Mouse (Mus musculus): ENCODE data around the gene Tbcb.

Gene Tbcb

GRCm38 (mm10) chr7:30235625-30236024 is 3.6 kb upstream of the Tbcb start, which contains the start of gene Ovol3:
Gene Ovol3, minus strand, starts transcription at chr7:30235725.
- POLR2A ChIA-PET, result interaction anchor here in 3 of 4 experiments (0.5 to 6.2 kb wide), 10 partner anchors 9 to 330 kb away, joined by 3 to 73 read pairs (median 4); partner anchors contain the start of genes Thap8 (in 2 of the 3), Wdr62 (in 2 of the 3) and Zfp260 (in 1 of the 3)
- CTCF ChIA-PET, result interaction anchor here in 1 of 4 experiments (0.6 to 1.5 kb wide), 2 partner anchors 24 to 64 kb away, joined by 3 to 4 read pairs; no protein-coding TSS in a partner anchor

GRCm38 (mm10) chr7:30235091-30235490 is 3.0 kb upstream of the Tbcb start:
- ChIA-PET CTCF (interaction anchor here in 2 of 4 experiments (0.6 to 1.5 kb wide), 3 partner anchors 25 to 434 kb away, joined by 3 to 4 read pairs (median 3); no protein-coding TSS in a partner anchor), POLR2A (interaction anchor here in 3 of 4 experiments (0.5 to 6.2 kb wide), 10 partner anchors 7 to 329 kb away, joined by 3 to 73 read pairs (median 6); partner anchors contain the start of genes Thap8 (in 2 of the 3), Wdr62 (in 2 of the 3) and Zfp260 (in 1 of the 3))

- POLR2A ChIA-PET, result interaction anchor here (0.7 to 6.2 kb wide), 13 partner anchors 8 to 140 kb away, joined by 3 to 73 read pairs (median 3); partner anchors contain the start of genes Thap8 (in 2 of the 4), Wdr62 (in 2 of the 4) and Zfp260 (in 1 of the 4)
- CTCF ChIA-PET, result interaction anchor here in 2 of 4 experiments (1.1 to 1.5 kb wide), 3 partner anchors 18 to 65 kb away, joined by 3 to 8 read pairs (median 4); no protein-coding TSS in a partner anchor
Observed at GRCm38 (mm10) chr7:30234276-30234858, 2.3 kb upstream of the Tbcb start.

- CTCF ChIA-PET, result interaction anchor here (0.5 to 2.7 kb wide), 22 partner anchors 14 to 1201 kb away, joined by 3 to 11 read pairs (median 4); partner anchors contain the start of genes Capns1 (in 1 of the 4), Thap8 (in 1 of the 4) and Wdr62 (in 1 of the 4)
Observed at GRCm38 (mm10) chr7:30233387-30233786, 1.3 kb upstream of the Tbcb start.

GRCm38 (mm10) chr7:30232631-30233148 is 618 bp upstream of the Tbcb start:
- ChIA-PET CTCF (interaction anchor here (0.6 to 2.7 kb wide), 19 partner anchors 13 to 220 kb away, joined by 3 to 11 read pairs (median 4); partner anchors contain the start of genes Capns1 (in 1 of the 4), Thap8 (in 1 of the 4) and Wdr62 (in 1 of the 4)), POLR2A (interaction anchor here in 3 of 4 experiments (0.8 to 6.2 kb wide), 30 partner anchors 8 to 307 kb away, joined by 3 to 73 read pairs (median 4); partner anchors contain the start of genes Thap8 (in 3 of the 3), Wdr62 (in 3 of the 3), Cox7a1 (in 1 of the 3) and E130208F15Rik (in 1 of the 3))

More at GRCm38 (mm10) chr7:30233387-30233786, 1.3 kb upstream of the Tbcb start:
- POLR2A ChIA-PET, result interaction anchor here (0.5 to 6.2 kb wide), 24 partner anchors 9 to 724 kb away, joined by 3 to 73 read pairs (median 4); partner anchors contain the start of genes Thap8 (in 2 of the 4), Wdr62 (in 2 of the 4), Cox7a1 (in 1 of the 4) and E130208F15Rik (in 1 of the 4)

GRCm38 (mm10) chr7:30231328-30231668 is 774 bp downstream of the Tbcb start:
- ChIA-PET CTCF (interaction anchor here in 3 of 4 experiments (0.7 to 2.7 kb wide), 11 partner anchors 11 to 101 kb away, joined by 3 to 10 read pairs (median 6); partner anchors contain the start of genes Capns1 (in 1 of the 3) and Wdr62 (in 1 of the 3)), POLR2A (interaction anchor here (0.5 to 6.2 kb wide), 41 partner anchors 8 to 395 kb away, joined by 3 to 73 read pairs (median 4); partner anchors contain the start of genes Thap8 (in 3 of the 4), Wdr62 (in 3 of the 4), Alkbh6 (in 1 of the 4) and Capns1 (in 1 of the 4))

GRCm38 (mm10) chr7:30224206-30224605 is 7.9 kb downstream of the Tbcb start:
- CTCF ChIA-PET, result no interaction called here
- POLR2A ChIA-PET, result interaction anchor here in 2 of 4 experiments (1.5 to 1.9 kb wide), 2 partner anchors 30 to 56 kb away, joined by 5 read pairs; partner anchors contain the start of genes Thap8 (in 1 of the 2) and Wdr62 (in 1 of the 2)

GRCm38 (mm10) chr7:30222205-30222604 is 9.9 kb downstream of the Tbcb start:
- POLR2A ChIA-PET, result interaction anchor here in 2 of 4 experiments (0.6 to 2.0 kb wide), 5 partner anchors 9 to 193 kb away, joined by 3 to 7 read pairs (median 3); partner anchors contain the start of genes Capns1 (in 1 of the 2), Polr2i (in 1 of the 2), Tbcb (in 1 of the 2) and Wdr62 (in 1 of the 2)
- CTCF ChIA-PET, result interaction anchor here in 1 of 4 experiments (0.9 kb wide), 1 partner anchor 24 kb away, joined by 3 read pairs; the partner anchor contains the start of gene Capns1

GRCm38 (mm10) chr7:30221433-30221832 is 10.6 kb downstream of the Tbcb start:
- ChIA-PET POLR2A (interaction anchor here in 2 of 4 experiments (0.8 to 2.4 kb wide), 4 partner anchors 10 to 126 kb away, joined by 3 to 8 read pairs (median 6); partner anchors contain the start of genes Polr2i (in 2 of the 2), Tbcb (in 2 of the 2), Thap8 (in 1 of the 2) and Wdr62 (in 1 of the 2)), CTCF (interaction anchor here in 1 of 4 experiments (1.1 kb wide), 1 partner anchor 16 kb away, joined by 3 read pairs; no protein-coding TSS in a partner anchor)

GRCm38 (mm10) chr7:30220008-30220356 is 12.1 kb downstream of the Tbcb start:
- POLR2A ChIA-PET, result interaction anchor here (0.6 to 5.3 kb wide), 32 partner anchors 9 to 150 kb away, joined by 3 to 36 read pairs (median 5); partner anchors contain the start of genes Polr2i (in 4 of the 4), Tbcb (in 4 of the 4), Capns1 (in 3 of the 4) and Thap8 (in 3 of the 4)
- CTCF ChIA-PET, result interaction anchor here (0.5 to 3.8 kb wide), 15 partner anchors 10 to 621 kb away, joined by 3 to 51 read pairs (median 4); partner anchors contain the start of gene Capns1 (in 2 of the 4)

GRCm38 (mm10) chr7:30219293-30220007 is 12.6 kb downstream of the Tbcb start:
- CTCF ChIA-PET, result interaction anchor here (0.5 to 3.8 kb wide), 22 partner anchors 8 to 620 kb away, joined by 3 to 51 read pairs (median 4); partner anchors contain the start of genes Capns1 (in 2 of the 4), Polr2i (in 1 of the 4) and Tbcb (in 1 of the 4)
- POLR2A ChIA-PET, result interaction anchor here (0.6 to 5.3 kb wide), 39 partner anchors 8 to 333 kb away, joined by 3 to 36 read pairs (median 4); partner anchors contain the start of genes Polr2i (in 4 of the 4), Tbcb (in 4 of the 4), Capns1 (in 3 of the 4) and Thap8 (in 3 of the 4)

- ChIA-PET CTCF (interaction anchor here (0.6 to 3.8 kb wide), 46 partner anchors 12 to 1585 kb away, joined by 3 to 51 read pairs (median 5); partner anchors contain the start of genes Capns1 (in 2 of the 4), Cox7a1 (in 2 of the 4), Polr2i (in 2 of the 4) and Tbcb (in 2 of the 4)), POLR2A (interaction anchor here (0.5 to 5.3 kb wide), 35 partner anchors 12 to 234 kb away, joined by 3 to 36 read pairs (median 5); partner anchors contain the start of genes Polr2i (in 3 of the 4), Tbcb (in 3 of the 4), Thap8 (in 3 of the 4) and Wdr62 (in 3 of the 4))
Observed at GRCm38 (mm10) chr7:30217277-30217676, 14.8 kb downstream of the Tbcb start.

GRCm38 (mm10) chr7:30216723-30217151 is 15.3 kb downstream of the Tbcb start:
- POLR2A ChIA-PET, result interaction anchor here (0.5 to 5.3 kb wide), 38 partner anchors 12 to 234 kb away, joined by 3 to 36 read pairs (median 5); partner anchors contain the start of genes Polr2i (in 3 of the 4), Tbcb (in 3 of the 4), Thap8 (in 3 of the 4) and Wdr62 (in 3 of the 4)
- CTCF ChIA-PET, result interaction anchor here (0.6 to 3.8 kb wide), 52 partner anchors 11 to 1584 kb away, joined by 3 to 51 read pairs (median 5); partner anchors contain the start of genes Capns1 (in 2 of the 4), Cox7a1 (in 2 of the 4), Polr2i (in 2 of the 4) and Tbcb (in 2 of the 4)

- POLR2A ChIA-PET, result interaction anchor here in 3 of 4 experiments (1.1 to 5.3 kb wide), 19 partner anchors 11 to 84 kb away, joined by 3 to 36 read pairs (median 5); partner anchors contain the start of genes Cox7a1 (in 3 of the 3), Thap8 (in 3 of the 3), Wdr62 (in 3 of the 3) and Capns1 (in 2 of the 3)
- CTCF ChIA-PET, result interaction anchor here (0.5 to 3.3 kb wide), 18 partner anchors 10 to 310 kb away, joined by 3 to 21 read pairs (median 8); partner anchors contain the start of genes Capns1 (in 3 of the 4) and Zfp146 (in 1 of the 4)
Observed at GRCm38 (mm10) chr7:30215875-30216274, 16.2 kb downstream of the Tbcb start.

- ChIA-PET CTCF (no interaction called here), POLR2A (interaction anchor here in 2 of 4 experiments (0.6 to 1.0 kb wide), 2 partner anchors 16 to 137 kb away, joined by 4 read pairs; partner anchors contain the start of gene Capns1 (in 1 of the 2))
Observed at GRCm38 (mm10) chr7:30213881-30214280, 18.2 kb downstream of the Tbcb start.

Data from embryonic stem cell, embryonic (primary cell).